Mouse (Mus musculus) embryonic fibroblast, embryonic 13.5 days (primary cell): ENCODE measurements around the gene Cav3. TPM values are rescaled to one million over a fixed set of nuclear protein-coding genes. Genes with fewer than 3 reads are reported as not detected.

Source experiments
- H3K27ac ChIP-seq: 2 replicates; pipeline ENCODE4 v1.5.1; 2012; ENCODE audit warnings: low read length, control low read depth, inconsistent platforms; ENCODE audit not compliant: insufficient read depth
- H3K4me1 ChIP-seq: 2 replicates; pipeline ENCODE4 v1.6.1; 2011; ENCODE audit warnings: low read length; ENCODE audit not compliant: control insufficient read depth, insufficient read depth
- H3K4me3 ChIP-seq: 2 replicates; pipeline ENCODE4 v1.5.1; 2011; ENCODE audit warnings: mild to moderate bottlenecking, control low read depth, low read length; ENCODE audit not compliant: insufficient read depth
- CTCF ChIP-seq: IDR thresholded peaks from 2 replicates; pipeline ENCODE4 v1.5.1; 2011; ENCODE audit warnings: mild to moderate bottlenecking, control low read depth, low read length, moderate library complexity, borderline replicate concordance; ENCODE audit not compliant: insufficient read depth
- POLR2A ChIP-seq: IDR thresholded peaks from 2 replicates; pipeline ENCODE4 v1.6.1; 2011; ENCODE audit warnings: low read depth, mild to moderate bottlenecking, control low read depth, low read length, moderate library complexity
- polyA plus RNA-seq: library from polyadenylated mRNA; stranded (reverse); fragments of >200 nt; gene quantifications from 2 replicates; pipeline ENCODE4 v1.2.4, GENCODE M21; 2011; ENCODE audit warnings: low read depth; ENCODE audit not compliant: missing spikeins, insufficient read length

Cav3 gene
- polyA plus RNA-seq, 1 experiment: 1.2 TPM

- no peak overlapping the region for H3K4me3 ChIP-seq
- no peak overlapping the region for H3K27ac ChIP-seq
- no peak for TF ChIP-seq CTCF
- TF ChIP-seq POLR2A: no peak
- H3K4me1 ChIP-seq: 0 out of 2 replicates have a peak, but pooled peaks cover 9% of the 10 kb centered on the region
Measured at GRCm38 (mm10) chr6:112492656-112493055, 33.4 kb downstream of the Cav3 start.

GRCm38 (mm10) chr6:112493371-112493770 is 34.1 kb downstream of the Cav3 start:
- TF ChIP-seq POLR2A: no peak
- TF ChIP-seq CTCF: no peak
- 0 out of 2 replicates have a peak, but pooled peaks cover 9% of the 10 kb centered on the region for H3K4me1 ChIP-seq

GRCm38 (mm10) chr6:112494620-112495081 is 35.3 kb downstream of the Cav3 start:
- peak; percentile 22; the same call in 1 of the 2 replicates for TF ChIP-seq CTCF
- TF ChIP-seq POLR2A: no peak
- Histone ChIP-seq H3K4me3 (no peak overlapping the region), H3K4me1 (0 out of 2 replicates have a peak, but pooled peaks cover 5% of the 10 kb centered on the region), H3K27ac (no peak overlapping the region)

More at GRCm38 (mm10) chr6:112493371-112493770, 34.1 kb downstream of the Cav3 start:
- Histone ChIP-seq H3K4me3 (no peak overlapping the region), H3K27ac (no peak overlapping the region)

GRCm38 (mm10) chr6:112495219-112495618 is 35.9 kb downstream of the Cav3 start:
- Histone ChIP-seq H3K4me3 (no peak overlapping the region), H3K4me1 (0 out of 2 replicates have a peak, but pooled peaks cover 2% of the 10 kb centered on the region), H3K27ac (no peak overlapping the region)
- TF ChIP-seq POLR2A: no peak
- no peak for TF ChIP-seq CTCF

GRCm38 (mm10) chr6:112496291-112497060 is 37.2 kb downstream of the Cav3 start:
- Histone ChIP-seq H3K27ac (no peak overlapping the region), H3K4me1 (no peaks in the 10 kb centered on the region), H3K4me3 (no peak overlapping the region)
- TF ChIP-seq POLR2A (no peak), CTCF (no peak)

GRCm38 (mm10) chr6:112497456-112497855 is 38.2 kb downstream of the Cav3 start:
- H3K27ac ChIP-seq: no peak overlapping the region
- H3K4me3 ChIP-seq: no peak overlapping the region
- no peaks in the 10 kb centered on the region for H3K4me1 ChIP-seq
- TF ChIP-seq CTCF (no peak), POLR2A (no peak)

- TF ChIP-seq CTCF: no peak
- TF ChIP-seq POLR2A: no peak
- Histone ChIP-seq H3K4me1 (no peaks in the 10 kb centered on the region), H3K4me3 (no peak overlapping the region), H3K27ac (no peak overlapping the region)
Measured at GRCm38 (mm10) chr6:112498716-112499115, 39.4 kb downstream of the Cav3 start.

- no peaks in the 10 kb centered on the region for H3K4me1 ChIP-seq
- no peak overlapping the region for H3K27ac ChIP-seq
- no peak for TF ChIP-seq CTCF
- no peak for TF ChIP-seq POLR2A
- no peak overlapping the region for H3K4me3 ChIP-seq
Measured at GRCm38 (mm10) chr6:112499456-112499855, 40.2 kb downstream of the Cav3 start.

GRCm38 (mm10) chr6:112501156-112501555 is 41.9 kb downstream of the Cav3 start:
- no peak overlapping the region for H3K27ac ChIP-seq
- TF ChIP-seq CTCF (no peak), POLR2A (no peak)
- H3K4me1 ChIP-seq: no peaks in the 10 kb centered on the region
- no peak overlapping the region for H3K4me3 ChIP-seq

GRCm38 (mm10) chr6:112507617-112508016 is 48.3 kb downstream of the Cav3 start:
- H3K27ac ChIP-seq: no peak overlapping the region
- TF ChIP-seq POLR2A (no peak), CTCF (no peak)
- no peak overlapping the region for H3K4me3 ChIP-seq
- H3K4me1 ChIP-seq: no peaks in the 10 kb centered on the region
